Mouse (Mus musculus) natural killer cell, adult 2 months (primary cell): ENCODE results near the gene Tmcc2.

Source experiments
- DNase-seq, 2 experiments: peaks; one replicate each; pipeline ENCODE4 v3.0.0; 2022; ENCODE audit warnings: low spot score in 2 of 2

The Tmcc2 gene

GRCm38 (mm10) chr1:132316625-132316994 is 74.5 kb downstream of the Tmcc2 start:
- no peak for DNase-seq

GRCm38 (mm10) chr1:132315889-132316624 is 75.0 kb downstream of the Tmcc2 start, which contains the start of gene Nuak2:
Gene Nuak2 (plus strand): TSS chr1:132316126.
- peak; percentile 84 to 88 for DNase-seq

- peak in 1 of 2 experiments; percentile 54 for DNase-seq
Observed at GRCm38 (mm10) chr1:132312703-132313102, 78.4 kb downstream of the Tmcc2 start.

GRCm38 (mm10) chr1:132312043-132312442 is 79.0 kb downstream of the Tmcc2 start:
- DNase-seq = no peak

GRCm38 (mm10) chr1:132311174-132311859 is 79.8 kb downstream of the Tmcc2 start:
- DNase-seq = peak; percentile 59 to 77

- DNase-seq = no peak
Observed at GRCm38 (mm10) chr1:132310754-132311153, 80.3 kb downstream of the Tmcc2 start.

- no peak for DNase-seq
Observed at GRCm38 (mm10) chr1:132308674-132309073, 82.4 kb downstream of the Tmcc2 start.

GRCm38 (mm10) chr1:132307962-132308361 is 83.1 kb downstream of the Tmcc2 start:
- no peak for DNase-seq

GRCm38 (mm10) chr1:132306808-132307207 is 84.3 kb downstream of the Tmcc2 start:
- DNase-seq = no peak
